Mouse (Mus musculus) cortical plate, adult 2 months (tissue): ENCODE data around the gene Sdc3.

Experiments
- CTCF ChIP-seq: fragments of 200-500 bp; IDR thresholded peaks from 2 replicates; pipeline ENCODE4 v1.5.1; 2011; ENCODE audit warnings: mild to moderate bottlenecking, control low read depth, low read length; ENCODE audit not compliant: insufficient read depth; ENCODE audit errors: extremely low read depth
- POLR2A ChIP-seq: fragments of 200-500 bp; IDR thresholded peaks from 2 replicates; pipeline ENCODE4 v1.6.1; 2011; ENCODE audit warnings: mild to moderate bottlenecking, low read length, control low read depth; ENCODE audit not compliant: insufficient read depth; ENCODE audit errors: extremely low read depth

- TF ChIP-seq POLR2A (no peak), CTCF (no peak)
Measured at GRCm38 (mm10) chr4:130766926-130767325, 25.4 kb upstream of the Sdc3 start.
